Mouse (Mus musculus) ovary, postnatal 10 days (tissue): Measurements from ENCODE around the gene Cdh24.

Source experiments
- DNase-seq: peaks from one replicate; pipeline ENCODE4 v3.0.0; 2022; ENCODE audit warnings: low spot score

The Cdh24 gene

DNA sequence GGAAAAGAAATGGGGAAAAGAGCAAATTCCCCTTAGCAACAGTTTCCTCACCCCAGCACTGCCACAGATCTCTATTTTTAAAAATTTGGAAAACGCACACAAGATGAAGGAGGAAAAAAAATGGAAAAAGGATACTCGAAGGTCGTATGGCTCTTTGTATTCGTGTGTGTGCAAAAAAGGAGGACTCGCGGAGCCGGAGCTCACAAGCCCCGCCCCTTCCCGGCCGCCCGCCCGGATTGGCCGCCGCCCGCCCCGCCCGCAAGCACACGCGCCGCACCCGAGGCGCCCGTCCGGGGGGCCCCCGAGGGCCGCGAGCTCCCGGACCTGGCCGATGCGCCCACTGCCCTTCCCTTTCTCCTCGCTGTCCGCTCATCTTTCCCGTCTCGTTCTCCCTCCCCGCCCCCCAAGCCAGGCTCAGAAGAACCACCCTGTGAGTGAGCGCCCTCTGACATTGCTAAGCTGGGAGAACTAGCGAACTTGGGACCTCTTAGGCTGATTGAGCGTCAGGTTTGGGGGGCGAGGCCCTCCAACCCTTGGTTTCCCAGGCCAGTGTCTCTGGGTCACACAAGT is 35.3 kb downstream of the Cdh24 start, which contains the start of gene 4931414P19Rik:
4931414P19Rik (minus strand) TSS at position 242 of the 570 bp plus-strand sequence.
- peak; percentile 54 for DNase-seq

DNA sequence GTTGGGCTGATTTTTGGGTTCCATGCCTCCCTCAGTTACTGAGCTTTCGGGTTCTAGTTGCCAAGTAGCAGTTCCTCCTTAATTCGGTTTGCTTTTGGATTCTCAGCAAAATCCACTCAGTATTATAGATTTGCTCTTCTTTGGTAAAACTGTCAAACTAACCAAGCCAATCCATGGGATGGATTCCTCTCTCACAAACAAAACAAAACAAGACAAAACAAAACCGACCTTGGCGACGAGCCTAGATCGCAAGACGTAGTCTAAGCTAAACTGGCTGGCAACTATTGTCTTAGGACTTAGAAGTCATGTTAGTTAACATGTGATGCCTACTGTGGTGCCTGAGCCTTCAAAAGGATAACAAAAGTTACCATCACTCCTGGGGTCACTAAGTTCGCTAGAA is 37.5 kb downstream of the Cdh24 start:
- DNase-seq: no peak

DNA sequence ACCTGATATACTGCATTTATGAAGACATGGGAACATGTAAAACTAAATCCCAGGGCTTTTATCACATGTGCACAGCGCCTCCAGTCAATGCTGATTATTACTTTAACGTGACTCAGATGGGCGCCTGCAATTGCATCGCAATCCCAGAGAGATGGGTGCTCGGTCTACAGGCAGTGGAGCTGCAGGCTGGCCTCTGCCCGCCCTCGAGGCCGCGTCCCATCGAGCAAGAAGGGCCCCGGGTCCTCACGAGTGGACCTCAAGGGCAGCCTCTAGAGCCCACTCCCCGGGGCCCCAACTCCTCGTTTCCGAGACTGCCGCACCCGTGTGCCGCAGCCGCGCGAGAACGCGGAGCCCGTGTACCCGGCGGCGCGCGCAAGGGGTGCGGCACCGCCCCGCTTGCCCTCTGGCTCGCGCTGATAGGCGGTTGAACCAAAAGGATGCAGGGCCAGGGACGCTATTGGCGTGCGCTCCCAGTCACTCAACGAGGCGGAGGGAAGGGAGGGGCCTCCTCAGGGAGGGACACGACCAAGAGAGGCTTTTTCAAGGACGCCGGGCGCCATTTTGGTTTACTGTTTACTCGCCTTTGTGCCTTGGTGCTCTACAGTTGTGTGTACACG is 38.0 kb downstream of the Cdh24 start:
- DNase-seq: peak; percentile 79

DNA sequence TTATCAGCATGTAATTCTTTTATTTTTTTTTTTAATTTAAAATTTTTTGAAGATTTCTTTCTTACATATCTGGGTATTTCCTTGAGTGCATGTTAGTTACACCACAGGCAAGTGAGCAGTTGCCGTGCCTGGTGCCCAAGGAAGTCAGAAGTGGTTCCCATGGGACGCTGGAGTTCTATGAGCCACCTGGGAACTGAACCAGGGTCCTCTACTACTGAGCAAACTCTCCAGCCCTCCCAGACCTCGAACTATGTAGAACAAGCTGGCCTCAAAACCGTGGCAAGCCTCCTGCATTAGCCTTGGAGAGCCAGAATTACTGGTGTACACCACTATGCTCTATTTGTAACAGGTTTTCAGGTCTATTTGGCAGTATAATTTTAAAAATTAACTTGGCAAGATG is 38.6 kb downstream of the Cdh24 start:
- DNase-seq: no peak

DNA sequence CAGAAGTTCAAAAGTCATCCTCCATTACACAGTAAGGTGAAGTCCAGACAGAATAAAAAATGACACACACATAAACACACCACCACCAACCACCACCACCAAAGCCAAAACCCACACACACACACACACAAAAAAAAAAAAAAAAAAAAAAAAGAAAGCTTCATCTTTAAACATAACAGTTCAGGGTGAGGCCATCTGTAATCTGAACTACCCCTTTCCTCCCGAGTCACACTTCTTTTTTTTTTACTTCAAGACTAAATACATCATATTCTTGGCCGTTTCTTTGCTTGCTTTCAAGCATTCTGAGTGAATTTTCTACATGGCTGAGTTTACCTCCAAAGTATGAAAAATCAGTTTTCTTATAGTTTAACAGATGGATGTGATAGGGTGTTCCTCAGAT is 39.6 kb downstream of the Cdh24 start:
- no peak for DNase-seq

DNA sequence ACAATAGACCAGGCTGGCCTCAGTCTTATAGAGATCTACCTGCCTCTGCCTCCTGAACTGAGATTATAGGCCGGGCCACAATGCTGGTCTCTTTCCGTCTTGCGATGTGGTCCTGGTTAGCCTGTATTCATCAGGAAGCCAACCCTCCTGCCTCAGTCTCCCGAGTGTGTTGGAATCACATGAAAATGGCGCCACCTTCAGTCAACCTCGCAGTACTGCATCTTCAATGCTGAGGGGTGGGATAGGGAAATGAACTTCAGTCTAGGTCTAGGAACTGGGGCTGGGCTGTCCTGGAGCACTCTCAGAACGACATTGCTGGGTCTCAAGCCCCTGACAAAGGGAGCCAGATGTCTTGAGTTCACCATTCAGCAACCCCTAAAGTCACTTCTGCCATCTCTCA is 44.1 kb downstream of the Cdh24 start:
- DNase-seq: no peak

DNA sequence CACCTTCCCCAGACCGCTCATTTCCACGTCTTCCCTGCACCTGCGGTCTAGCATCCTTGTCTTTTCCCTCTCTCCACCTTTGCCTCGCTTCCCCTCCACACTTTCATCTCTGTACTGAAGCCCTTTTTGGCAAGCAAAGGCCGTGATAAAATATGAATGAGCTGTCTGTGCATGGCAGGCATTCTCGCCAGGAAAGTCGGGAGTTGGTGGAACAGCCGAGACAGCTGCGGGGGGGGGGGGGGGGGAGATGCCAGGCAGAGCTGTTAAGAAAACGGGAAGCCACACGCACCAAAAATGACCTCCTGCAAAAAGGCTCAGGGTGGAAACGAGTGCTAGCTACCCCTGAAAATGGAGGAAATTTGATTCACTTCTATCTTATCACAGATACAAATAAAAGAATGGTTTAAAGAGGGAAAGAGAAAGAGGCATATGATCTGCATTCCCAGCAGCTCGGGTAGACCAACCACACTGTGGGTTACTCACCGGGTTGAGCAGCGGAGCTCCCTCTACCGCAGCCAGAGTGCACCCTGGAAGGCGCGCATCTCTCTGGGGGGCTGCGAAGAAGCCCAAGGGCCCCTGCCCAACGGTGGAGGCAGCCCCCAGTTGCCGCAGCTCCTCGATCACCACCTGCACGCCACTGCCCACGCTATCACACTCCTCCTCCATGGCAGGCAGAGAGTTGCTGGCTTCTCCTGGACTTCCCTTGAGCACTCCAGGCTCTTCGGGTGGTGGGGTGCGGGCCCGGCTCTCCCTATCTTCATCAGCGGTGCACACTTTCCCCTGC is 46.3 kb downstream of the Cdh24 start:
- DNase-seq: no peak

DNA sequence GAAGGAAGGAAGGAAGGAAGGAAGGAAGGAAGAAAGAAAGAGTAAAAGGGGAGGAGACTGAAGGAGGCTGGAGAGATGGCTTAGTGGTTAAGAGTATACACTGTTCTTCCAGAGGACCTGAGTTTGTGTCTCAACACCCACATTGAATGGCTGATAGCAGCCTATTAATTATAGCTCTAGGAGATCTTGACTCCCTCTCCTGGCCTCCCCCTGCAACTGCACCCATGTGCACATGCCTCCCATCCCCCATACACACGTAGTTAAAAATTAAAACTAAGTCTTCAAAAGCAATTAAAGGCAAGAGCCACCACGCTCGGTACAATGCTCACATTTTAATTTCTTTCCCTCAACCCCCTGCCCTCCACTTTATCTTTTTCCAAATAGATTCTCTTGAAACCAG is 47.1 kb downstream of the Cdh24 start:
- DNase-seq: no peak

DNA sequence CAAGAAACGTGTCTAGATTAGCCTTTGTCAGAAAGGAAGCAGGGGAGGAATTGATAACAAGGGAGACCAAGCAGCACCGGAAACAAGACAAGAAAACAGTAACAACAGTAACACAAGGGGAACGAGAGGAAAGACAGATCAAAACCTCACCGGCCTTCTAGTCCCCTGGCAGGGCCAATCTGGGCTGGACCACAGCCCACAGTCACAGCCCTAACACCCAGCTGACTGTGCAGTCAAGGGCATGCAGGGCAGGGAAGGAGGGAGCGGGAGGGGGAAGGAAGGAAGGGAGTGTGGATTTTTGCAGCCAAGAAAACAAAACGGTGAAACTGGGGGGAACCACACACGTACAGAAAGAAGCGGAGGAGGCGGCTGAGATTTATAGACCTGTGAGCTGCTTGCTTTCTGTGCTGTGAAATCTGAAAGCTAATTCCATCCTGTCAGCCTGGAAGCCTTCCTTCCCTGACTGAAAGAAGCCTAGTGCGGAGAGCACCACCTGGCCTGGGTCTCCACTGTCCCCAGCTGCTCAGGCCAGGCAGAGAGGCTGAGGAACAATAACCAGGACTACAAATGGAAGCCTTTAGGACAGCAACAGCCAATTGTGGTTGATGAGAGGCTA is 48.7 kb downstream of the Cdh24 start:
- no peak for DNase-seq

DNA sequence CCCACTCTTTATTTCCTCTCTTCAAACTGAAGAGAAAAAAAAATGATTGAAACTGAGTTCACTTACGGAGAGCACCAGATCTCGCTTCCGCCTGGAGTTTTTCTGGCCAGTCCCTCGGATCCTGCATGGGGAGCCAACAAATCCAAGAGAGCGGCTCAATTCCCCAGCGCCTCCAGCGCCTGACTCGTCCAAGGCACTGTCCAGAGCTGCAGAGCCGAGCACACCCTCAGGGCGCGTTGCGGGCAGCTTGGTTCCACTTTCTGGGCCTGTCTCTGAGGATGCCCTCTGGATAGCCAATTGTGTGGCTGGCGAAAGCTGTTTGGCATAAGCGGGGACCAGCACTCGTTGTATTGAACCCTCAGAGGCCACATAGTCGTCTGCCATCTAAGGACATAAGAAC is 50.1 kb downstream of the Cdh24 start:
- DNase-seq: no peak

DNA sequence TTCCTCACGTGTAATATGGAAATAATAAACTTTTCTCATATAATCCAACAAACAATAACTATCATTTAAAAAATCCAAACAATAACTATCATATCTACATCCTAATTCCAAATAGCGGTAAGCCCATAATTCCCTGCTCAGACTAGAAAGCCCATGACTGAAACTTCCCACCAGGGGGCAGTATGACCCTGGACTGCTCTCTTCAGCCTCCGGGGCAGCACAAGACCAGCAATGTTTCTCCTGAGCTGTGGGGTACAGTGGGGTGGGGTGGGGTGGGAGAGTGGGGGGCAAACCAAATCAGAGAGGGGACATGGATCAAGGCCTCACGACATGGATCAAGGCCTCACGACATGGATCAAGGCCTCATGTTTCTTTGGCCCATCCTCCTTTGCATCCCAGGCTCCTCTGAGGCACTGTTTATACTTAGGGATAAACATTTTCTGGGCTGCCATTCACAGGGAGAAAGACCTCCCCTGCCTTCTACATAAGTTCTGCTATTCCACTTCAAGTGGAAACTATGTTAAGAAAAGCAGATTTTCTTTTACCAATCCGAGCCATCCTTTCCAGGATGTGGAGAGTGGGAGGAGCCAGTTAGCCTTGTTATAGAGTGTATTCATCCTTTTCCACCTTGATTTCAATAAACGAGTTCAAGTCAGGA is 57.4 kb downstream of the Cdh24 start:
- no peak for DNase-seq

DNA sequence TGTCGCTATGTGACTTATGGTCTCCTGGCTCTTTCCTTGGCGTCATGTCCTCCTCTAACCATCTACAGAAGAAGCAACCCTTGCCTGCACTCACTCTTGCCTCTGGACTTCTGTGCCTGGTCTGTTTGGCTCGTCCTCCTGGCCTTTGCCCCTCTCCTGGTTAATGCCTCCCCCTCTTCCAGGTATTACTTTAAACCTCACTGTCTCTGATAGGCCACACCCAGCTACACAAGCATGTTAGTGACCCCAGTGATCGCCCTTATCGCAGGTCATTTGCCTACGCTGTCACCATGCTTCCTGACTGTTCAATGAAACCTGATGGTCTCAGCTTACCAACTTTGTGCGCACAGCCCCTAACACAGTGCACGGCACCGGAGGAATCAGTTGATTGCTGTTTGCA is 58.6 kb downstream of the Cdh24 start:
- DNase-seq: no peak
